Mouse (Mus musculus): ENCODE results near the gene Ninj1. TPM values are rescaled to one million over a fixed set of nuclear protein-coding genes. Genes with fewer than 3 reads are reported as not detected.

Gene Ninj1
- polyA plus RNA-seq, 1 experiment, result 22.5 TPM

DNA sequence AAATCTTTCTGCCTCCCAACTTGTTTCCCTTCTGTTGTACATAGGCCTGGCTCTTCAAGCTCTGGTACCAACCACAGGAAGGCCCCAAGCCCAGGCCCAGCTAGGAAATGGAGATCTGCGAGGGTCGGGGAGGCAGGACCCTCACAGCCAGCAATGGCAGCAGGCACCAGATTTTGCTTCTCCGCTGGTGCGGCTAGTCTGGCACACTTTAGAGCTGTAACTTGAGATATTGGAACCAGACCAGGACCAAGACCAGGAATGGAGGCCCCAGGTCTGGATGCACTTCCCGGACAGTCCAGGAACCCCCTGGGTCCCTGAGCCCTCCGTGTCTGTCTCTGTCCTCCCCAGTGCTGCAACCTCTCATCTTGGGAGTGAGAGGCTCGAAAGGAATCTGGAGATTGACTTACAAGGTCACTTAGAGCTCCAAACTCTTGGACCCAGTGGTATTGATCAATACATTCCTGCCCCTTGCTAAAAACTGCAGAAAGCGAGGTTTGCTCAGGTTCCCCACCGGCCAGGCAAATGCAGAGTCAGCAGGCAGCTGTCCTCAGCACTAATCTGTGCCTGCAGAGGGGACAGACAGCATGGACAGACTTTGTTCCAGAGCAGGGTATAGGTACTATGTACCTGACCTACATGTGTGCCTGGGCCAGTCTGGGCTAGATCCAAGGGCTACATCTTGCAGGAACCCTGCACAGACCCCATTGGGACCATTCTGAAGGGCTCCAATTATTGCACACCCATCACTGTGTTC is 29.7 kb downstream of the Ninj1 start:
- DNase-seq (ENCODE audit: low read depth), result peak; percentile 9
- TF ChIP-seq CTCF (IDR thresholded peaks at IDR 0.05; ENCODE audit: borderline replicate concordance, extremely low read depth, insufficient read depth, insufficient read length) (no peak), POLR2A (IDR thresholded peaks at IDR 0.05; ENCODE audit: borderline replicate concordance, extremely low read depth, insufficient read depth, insufficient read length, poor library complexity, severe bottlenecking) (no peak)

DNA sequence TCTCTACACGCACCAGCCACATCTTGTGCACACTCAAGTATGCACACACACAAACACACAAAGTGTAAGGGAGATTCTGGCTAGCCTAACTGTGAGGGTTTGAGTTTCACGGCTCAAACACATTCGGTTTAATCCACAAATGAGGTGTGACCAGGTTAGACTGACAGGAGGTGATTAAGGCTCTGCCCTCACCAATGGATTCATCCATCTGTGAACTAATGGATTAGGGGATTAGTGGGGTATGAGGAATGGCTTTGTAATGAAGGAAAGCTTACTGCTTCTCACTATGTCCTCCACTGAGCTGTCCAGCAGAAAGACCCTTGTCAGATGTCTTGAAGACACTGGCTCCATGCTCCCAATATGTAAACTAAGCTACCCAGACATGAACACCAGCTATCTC is 31.4 kb downstream of the Ninj1 start:
- peak; percentile 40 for DNase-seq (ENCODE audit: low read depth)
- TF ChIP-seq CTCF (IDR thresholded peaks at IDR 0.05; ENCODE audit: borderline replicate concordance, extremely low read depth, insufficient read depth, insufficient read length) (no peak), POLR2A (IDR thresholded peaks at IDR 0.05; ENCODE audit: borderline replicate concordance, extremely low read depth, insufficient read depth, insufficient read length, poor library complexity, severe bottlenecking) (no peak)

DNA sequence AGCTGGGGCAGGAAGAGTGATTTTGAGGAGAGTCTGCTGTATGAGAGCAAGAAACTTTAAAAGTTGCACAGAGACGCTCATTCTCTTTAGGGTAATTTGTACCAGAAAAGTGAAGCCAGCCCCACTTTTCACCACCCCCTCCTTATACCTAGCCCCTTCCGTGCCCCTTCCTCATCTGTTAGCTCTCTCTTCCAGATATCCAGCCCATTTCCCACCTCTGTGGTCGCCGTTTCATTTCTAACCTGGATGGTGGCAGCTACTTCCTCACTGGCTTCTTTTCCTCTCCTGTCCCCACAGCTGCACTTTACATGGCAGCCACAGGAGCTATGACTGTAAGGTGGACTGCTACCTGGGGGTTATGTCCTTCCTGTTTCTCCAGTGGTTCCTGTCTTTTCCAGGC is 32.1 kb downstream of the Ninj1 start:
- no peak for DNase-seq (ENCODE audit: low read depth)
- TF ChIP-seq CTCF (IDR thresholded peaks at IDR 0.05; ENCODE audit: borderline replicate concordance, extremely low read depth, insufficient read depth, insufficient read length) (no peak), POLR2A (IDR thresholded peaks at IDR 0.05; ENCODE audit: borderline replicate concordance, extremely low read depth, insufficient read depth, insufficient read length, poor library complexity, severe bottlenecking) (no peak)

DNA sequence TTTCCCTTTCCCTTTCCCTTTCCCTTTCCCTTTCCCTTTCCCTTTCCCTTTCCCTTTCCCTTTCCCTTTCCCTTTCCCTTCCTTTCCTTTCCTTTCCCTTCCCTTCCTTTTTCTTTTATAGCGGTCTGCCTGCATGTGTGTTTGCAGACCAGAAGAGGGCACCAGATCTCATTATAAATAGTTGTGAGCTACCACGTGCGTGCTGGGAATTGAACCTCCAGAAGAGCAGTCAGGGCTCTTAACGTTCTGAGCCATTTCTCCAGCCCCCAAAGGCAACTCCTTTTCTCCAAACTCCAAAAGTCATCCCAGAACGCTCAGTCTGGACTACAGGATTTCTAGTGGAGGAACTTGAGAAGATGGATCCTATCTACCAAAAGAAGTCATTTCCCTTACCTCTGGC is 33.6 kb downstream of the Ninj1 start:
- TF ChIP-seq CTCF (IDR thresholded peaks at IDR 0.05; ENCODE audit: borderline replicate concordance, extremely low read depth, insufficient read depth, insufficient read length) (peak; percentile 8; the same call in 1 of the 2 replicates), POLR2A (IDR thresholded peaks at IDR 0.05; ENCODE audit: borderline replicate concordance, extremely low read depth, insufficient read depth, insufficient read length, poor library complexity, severe bottlenecking) (no peak)

DNA sequence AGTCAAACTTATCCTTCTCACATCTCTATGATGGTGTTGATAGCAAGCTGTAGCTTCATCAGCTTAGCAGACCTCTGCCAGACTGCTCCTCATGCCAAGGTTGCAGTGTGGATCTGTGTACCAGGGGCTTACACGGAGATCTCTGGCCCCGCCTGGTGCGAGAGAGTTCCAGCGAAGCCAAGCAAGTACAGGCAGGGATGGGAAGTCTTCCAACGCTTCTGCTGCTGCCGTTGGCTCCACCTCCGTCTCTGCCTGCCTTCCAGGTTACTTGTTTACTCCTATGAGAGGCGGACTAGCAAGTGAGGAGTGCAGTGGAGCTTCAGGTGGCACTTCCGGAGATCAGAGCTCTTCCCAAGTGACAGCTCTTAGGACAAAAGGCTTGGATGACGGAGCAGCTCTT is 37.0 kb downstream of the Ninj1 start:
- no peak for TF ChIP-seq CTCF (IDR thresholded peaks at IDR 0.05; ENCODE audit: borderline replicate concordance, extremely low read depth, insufficient read depth, insufficient read length)
- no peak for TF ChIP-seq POLR2A (IDR thresholded peaks at IDR 0.05; ENCODE audit: borderline replicate concordance, extremely low read depth, insufficient read depth, insufficient read length, poor library complexity, severe bottlenecking)
- peak; percentile 63 for DNase-seq (ENCODE audit: low read depth)

More for the DNA sequence above, 33.6 kb downstream of the Ninj1 start:
- DNase-seq (ENCODE audit: low read depth), result no peak

DNA sequence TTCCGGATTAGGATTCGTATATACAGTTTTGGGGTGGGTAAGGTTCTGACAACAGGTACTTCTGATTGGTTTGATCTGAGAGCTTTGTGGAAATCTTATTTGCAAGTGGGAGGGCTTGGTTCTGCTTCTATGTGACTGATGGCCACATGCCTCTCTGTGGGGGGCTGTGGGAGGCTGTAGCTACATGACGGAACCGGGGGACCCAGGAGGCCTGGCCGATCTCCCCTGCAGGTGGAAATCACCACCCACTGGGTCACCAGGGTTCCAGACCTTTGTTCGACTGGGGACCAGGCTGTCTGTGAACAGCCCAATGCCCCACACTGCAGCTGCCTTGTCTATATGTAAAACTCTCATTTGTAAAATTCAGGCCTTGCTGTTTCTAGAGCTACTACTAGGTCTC is 37.4 kb downstream of the Ninj1 start:
- DNase-seq (ENCODE audit: low read depth), result no peak
- TF ChIP-seq POLR2A (IDR thresholded peaks at IDR 0.05; ENCODE audit: borderline replicate concordance, extremely low read depth, insufficient read depth, insufficient read length, poor library complexity, severe bottlenecking) (no peak), CTCF (IDR thresholded peaks at IDR 0.05; ENCODE audit: borderline replicate concordance, extremely low read depth, insufficient read depth, insufficient read length) (no peak)

DNA sequence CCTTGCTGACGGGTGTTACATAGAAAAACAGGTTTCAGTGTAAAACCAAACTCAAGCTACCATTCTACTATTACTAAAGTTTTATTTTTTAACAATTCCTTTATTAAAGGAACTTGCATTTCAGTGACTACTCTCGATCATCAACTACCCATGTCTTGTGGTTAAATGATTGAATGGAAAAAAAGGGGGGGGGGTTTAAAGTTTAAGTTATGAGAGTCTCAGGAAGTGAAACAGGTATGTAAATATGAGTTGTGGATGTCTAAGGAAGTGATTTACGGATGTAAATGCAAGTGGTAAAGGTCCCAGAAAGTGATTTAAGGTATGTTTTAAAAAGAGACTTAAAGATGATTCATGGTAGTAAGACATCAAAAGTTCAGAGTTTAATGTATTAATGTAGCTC is 37.9 kb downstream of the Ninj1 start:
- TF ChIP-seq CTCF (IDR thresholded peaks at IDR 0.05; ENCODE audit: borderline replicate concordance, extremely low read depth, insufficient read depth, insufficient read length) (no peak), POLR2A (IDR thresholded peaks at IDR 0.05; ENCODE audit: borderline replicate concordance, extremely low read depth, insufficient read depth, insufficient read length, poor library complexity, severe bottlenecking) (no peak)
- no peak for DNase-seq (ENCODE audit: low read depth)

DNA sequence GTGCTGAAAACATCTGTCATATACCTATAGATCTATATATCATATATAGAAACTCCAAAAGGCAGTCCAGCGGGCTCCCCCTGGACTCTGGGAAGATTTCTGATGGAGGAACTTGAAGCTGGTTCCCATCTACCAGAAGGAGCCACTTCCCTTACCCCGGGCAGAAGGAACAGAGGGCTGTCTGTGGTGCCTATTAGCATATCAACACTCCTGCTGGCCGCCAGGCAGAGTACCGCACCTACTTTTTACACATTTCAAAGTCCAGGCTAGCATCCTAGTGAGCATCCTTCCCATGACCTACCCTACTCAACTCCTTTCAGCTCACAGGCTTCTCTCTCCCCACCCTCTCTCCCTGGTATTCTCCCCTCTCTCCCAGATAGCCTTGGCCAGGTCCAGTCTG is 38.3 kb downstream of the Ninj1 start:
- DNase-seq (ENCODE audit: low read depth), result no peak
- no peak for TF ChIP-seq CTCF (IDR thresholded peaks at IDR 0.05; ENCODE audit: borderline replicate concordance, extremely low read depth, insufficient read depth, insufficient read length)
- no peak for TF ChIP-seq POLR2A (IDR thresholded peaks at IDR 0.05; ENCODE audit: borderline replicate concordance, extremely low read depth, insufficient read depth, insufficient read length, poor library complexity, severe bottlenecking)

DNA sequence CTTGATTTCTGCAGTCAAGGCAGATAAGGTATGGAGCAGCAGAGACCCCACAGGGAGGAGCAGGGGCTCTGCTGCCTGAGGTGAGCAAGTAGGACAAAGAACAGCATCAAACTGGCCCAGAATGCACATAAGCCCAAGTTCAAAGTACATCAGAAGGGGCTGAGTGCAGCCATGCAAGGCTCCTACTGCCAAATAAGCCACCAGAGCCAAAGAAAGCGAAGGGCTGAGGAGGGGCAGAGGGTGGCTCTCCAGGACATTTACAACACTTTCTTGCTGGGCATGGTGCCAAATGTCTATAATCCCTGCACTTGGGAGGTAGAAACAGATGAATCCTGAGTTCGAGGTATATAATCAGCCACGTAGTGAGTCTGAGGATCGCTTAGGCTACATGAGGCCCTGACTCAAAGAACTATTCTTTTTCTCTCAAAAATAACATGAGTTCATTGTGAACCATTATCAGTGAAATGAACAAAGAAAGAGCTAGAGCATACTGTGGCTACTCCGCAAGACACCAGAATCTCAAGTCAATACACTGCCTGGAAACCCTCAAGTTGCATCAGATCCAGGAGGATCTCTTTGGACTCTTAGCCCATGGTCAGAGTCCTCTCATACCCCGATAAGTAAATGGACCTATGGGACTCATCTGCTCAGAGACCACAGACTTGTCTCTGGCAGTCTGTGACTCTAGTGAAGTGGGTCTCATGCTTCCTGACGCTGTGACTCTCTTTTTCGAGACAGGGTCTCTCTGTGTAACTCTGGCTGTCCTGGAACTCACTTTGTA is 46.7 kb downstream of the Ninj1 start:
- TF ChIP-seq CTCF (IDR thresholded peaks at IDR 0.05; ENCODE audit: borderline replicate concordance, extremely low read depth, insufficient read depth, insufficient read length) (no peak), POLR2A (IDR thresholded peaks at IDR 0.05; ENCODE audit: borderline replicate concordance, extremely low read depth, insufficient read depth, insufficient read length, poor library complexity, severe bottlenecking) (no peak)

DNA sequence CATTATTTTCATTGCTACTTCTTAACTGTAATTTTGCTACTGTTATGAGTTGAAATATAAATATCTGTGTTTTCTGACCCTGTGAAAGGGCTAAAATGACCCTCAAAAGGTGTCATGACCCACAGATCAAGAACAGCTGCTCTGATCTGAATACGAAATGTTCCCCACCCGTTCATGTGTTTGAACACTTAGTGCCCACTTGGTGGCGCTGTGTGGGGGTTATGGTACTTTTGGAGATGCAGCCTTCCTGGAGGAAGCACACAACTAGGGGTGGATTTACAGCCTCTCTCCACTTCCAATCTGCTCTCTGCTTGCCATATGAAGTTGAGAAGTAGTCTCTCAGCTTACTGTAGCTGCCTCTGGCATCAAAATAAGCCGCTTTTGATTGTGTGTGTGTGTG is 47.4 kb downstream of the Ninj1 start:
- TF ChIP-seq POLR2A (IDR thresholded peaks at IDR 0.05; ENCODE audit: borderline replicate concordance, extremely low read depth, insufficient read depth, insufficient read length, poor library complexity, severe bottlenecking), result no peak
- TF ChIP-seq CTCF (IDR thresholded peaks at IDR 0.05; ENCODE audit: borderline replicate concordance, extremely low read depth, insufficient read depth, insufficient read length), result no peak
- DNase-seq (ENCODE audit: low read depth), result no peak

More for the DNA sequence above, 46.7 kb downstream of the Ninj1 start:
- peak; percentile 22 for DNase-seq (ENCODE audit: low read depth)

DNA sequence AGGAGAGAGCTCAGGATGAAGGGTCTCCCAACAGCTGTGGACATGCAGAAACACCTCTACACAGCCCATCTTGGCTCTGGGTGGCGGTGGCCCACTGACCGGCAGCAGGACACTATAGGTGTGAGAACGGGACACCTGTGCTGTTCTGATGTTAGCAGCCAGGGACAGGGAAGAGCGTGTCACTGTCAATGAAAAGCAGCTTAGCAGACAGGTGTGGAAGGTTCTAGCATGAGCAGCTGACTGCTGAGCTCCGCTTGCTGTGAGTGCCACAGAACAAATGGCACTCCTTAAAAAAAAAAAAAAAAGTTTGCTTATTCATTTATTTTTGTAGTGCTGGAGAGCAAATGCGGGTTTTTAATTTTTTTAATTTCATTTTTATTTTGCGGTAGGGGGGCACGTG is 50.3 kb downstream of the Ninj1 start:
- no peak for DNase-seq (ENCODE audit: low read depth)
- TF ChIP-seq CTCF (IDR thresholded peaks at IDR 0.05; ENCODE audit: borderline replicate concordance, extremely low read depth, insufficient read depth, insufficient read length), result no peak
- TF ChIP-seq POLR2A (IDR thresholded peaks at IDR 0.05; ENCODE audit: borderline replicate concordance, extremely low read depth, insufficient read depth, insufficient read length, poor library complexity, severe bottlenecking), result no peak

Data from brain, embryonic 14.5 days (tissue).